Mouse (Mus musculus) skeletal muscle tissue, adult 2 months (tissue): Measurements from ENCODE around the gene Tob2.

Experiments
- DNase-seq: peaks from one replicate; pipeline ENCODE4 v3.0.0-alpha.2; 2012; ENCODE audit warnings: low read depth, low spot score

Tob2 gene

GRCm38 (mm10) chr15:81812287-81812686, 46.3 kb downstream of the Tob2 start:
- DNase-seq: no peak

GRCm38 (mm10) chr15:81811599-81811996, 47.0 kb downstream of the Tob2 start:
- DNase-seq: peak; percentile 83

GRCm38 (mm10) chr15:81810671-81811598, 47.7 kb downstream of the Tob2 start:
- peak; percentile 100 for DNase-seq

- peak; percentile 97 for DNase-seq
Observed at GRCm38 (mm10) chr15:81810150-81810549, 48.4 kb downstream of the Tob2 start.

GRCm38 (mm10) chr15:81809550-81809949, 49.0 kb downstream of the Tob2 start:
- DNase-seq: no peak

- no peak for DNase-seq
Observed at GRCm38 (mm10) chr15:81808799-81809198, 49.8 kb downstream of the Tob2 start.

- no peak for DNase-seq
Observed at GRCm38 (mm10) chr15:81806621-81807404, 51.8 kb downstream of the Tob2 start.

GRCm38 (mm10) chr15:81805624-81806023, 53.0 kb downstream of the Tob2 start:
- no peak for DNase-seq

- no peak for DNase-seq
Observed at GRCm38 (mm10) chr15:81804883-81805282, 53.7 kb downstream of the Tob2 start.

- no peak for DNase-seq
Observed at GRCm38 (mm10) chr15:81804172-81804571, 54.4 kb downstream of the Tob2 start.

- no peak for DNase-seq
Observed at GRCm38 (mm10) chr15:81803425-81803951, 55.1 kb downstream of the Tob2 start.

GRCm38 (mm10) chr15:81802941-81803351, 55.6 kb downstream of the Tob2 start:
- peak; percentile 93 for DNase-seq

GRCm38 (mm10) chr15:81802001-81802890, 56.4 kb downstream of the Tob2 start, which contains the start of gene Tef:
Gene Tef, plus strand, starts transcription at chr15:81802421.
- DNase-seq: peak; percentile 100

GRCm38 (mm10) chr15:81800391-81800790, 58.2 kb downstream of the Tob2 start:
- DNase-seq: no peak

- DNase-seq: no peak
Observed at GRCm38 (mm10) chr15:81798421-81798820, 60.2 kb downstream of the Tob2 start.
